Mouse (Mus musculus) brain, embryonic 14.5 days (tissue): ENCODE measurements around the gene Zfp786.

ENCODE experiments used
- CTCF ChIP-seq: fragments of 200-500 bp; IDR thresholded peaks from 2 replicates; pipeline ENCODE4 v1.5.1; 2012; ENCODE audit warnings: inconsistent platforms, mild to moderate bottlenecking, moderate library complexity, borderline replicate concordance; ENCODE audit not compliant: insufficient read depth, insufficient read length; ENCODE audit errors: extremely low read depth
- POLR2A ChIP-seq: fragments of 200-500 bp; IDR thresholded peaks from 2 replicates; pipeline ENCODE4 v1.6.1; 2012; ENCODE audit warnings: mild to moderate bottlenecking, inconsistent platforms, borderline replicate concordance; ENCODE audit not compliant: poor library complexity, insufficient read depth, insufficient read length, severe bottlenecking; ENCODE audit errors: extremely low read depth

DNA sequence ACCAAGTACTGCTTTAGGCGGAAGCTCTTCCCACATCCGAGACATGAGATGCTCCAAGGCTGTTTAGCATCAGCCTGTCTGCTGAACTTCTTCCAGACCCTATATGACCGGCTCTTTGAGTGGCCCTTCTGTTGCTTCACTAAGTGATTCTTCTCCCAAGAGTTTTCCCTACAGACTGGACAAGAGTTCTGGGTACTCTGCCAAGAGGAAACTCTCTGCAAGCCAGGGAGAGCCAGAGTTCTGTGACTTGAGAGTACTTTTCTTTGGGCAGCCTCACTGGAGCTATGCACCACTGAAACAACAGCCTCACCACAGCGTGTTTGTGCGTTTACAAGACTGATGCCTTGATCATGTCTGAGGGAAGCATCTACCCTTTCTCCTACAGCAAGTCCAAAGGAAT lies 9.4 kb downstream of the Zfp786 start:
- TF ChIP-seq POLR2A (no peak), CTCF (no peak)
